Mouse (Mus musculus) liver, postnatal 0 days (tissue): ENCODE measurements at regions not wholly inside any gene's neighbourhood (a gene's known extent, or its start where the extent isn't known, plus 50 kb on each side); places are given as distances from the start of the nearest gene placed in this dataset.
"Not testable (repeated sequence)": the region's sequence is repeated elsewhere in the genome, so short reads cannot be mapped to it uniquely, and the experiment has no call there.

Experiments
- CTCF ChIP-seq: sonication (generic); IDR thresholded peaks from 2 replicates; pipeline ENCODE4 v1.5.1; 2016; ENCODE audit warnings: antibody characterized with exemption, low read depth
- EP300 ChIP-seq: IDR thresholded peaks from 2 replicates; pipeline ENCODE4 v1.6.1; 2016; ENCODE audit warnings: antibody characterized with exemption, low read depth, mild to moderate bottlenecking

DNA sequence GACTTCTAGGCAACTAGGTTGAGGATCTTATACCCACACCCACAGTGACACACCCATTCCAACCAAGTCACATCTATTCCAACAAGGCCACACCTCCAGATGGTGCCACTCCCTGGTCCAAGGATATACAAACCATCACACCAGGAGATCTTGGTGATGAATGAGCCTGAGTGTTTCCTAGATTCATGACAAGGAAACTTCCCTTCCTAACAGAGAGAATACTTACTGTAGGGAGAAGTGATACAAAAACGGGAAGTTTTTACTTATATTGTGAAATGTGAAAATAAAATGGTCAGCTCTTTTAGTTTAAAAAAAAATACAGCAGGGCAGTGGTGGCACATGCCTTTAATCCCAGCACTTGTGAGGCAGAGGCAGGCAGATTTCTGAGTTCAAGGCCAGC lies 953.6 kb upstream of the Gje1 start:
- TF ChIP-seq CTCF, EP300: not testable (repeated sequence)
